Mouse (Mus musculus) C2C12 (cell line): ENCODE measurements around the gene Immp2l. TPM values are rescaled to one million over a fixed set of nuclear protein-coding genes. Genes with fewer than 3 reads are reported as not detected.

ENCODE experiments used
- H3K27me3 ChIP-seq: one replicate; pipeline ENCODE4 v1.6.1; 2011; ENCODE audit not compliant: control insufficient read depth, insufficient read depth, insufficient read length
- H3K36me3 ChIP-seq: one replicate; pipeline ENCODE4 v1.6.1; 2011; ENCODE audit not compliant: control insufficient read depth, insufficient read depth
- H3K4me3 ChIP-seq: one replicate; pipeline ENCODE4 v1.5.1; 2011; ENCODE audit warnings: mild to moderate bottlenecking, control low read depth; ENCODE audit not compliant: poor library complexity, insufficient read depth, severe bottlenecking
- H3K79me2 ChIP-seq: one replicate; pipeline ENCODE4 v1.6.1; 2011; ENCODE audit not compliant: control insufficient read depth, insufficient read depth
- H3K79me3 ChIP-seq: one replicate; pipeline ENCODE4 v1.6.1; 2011; ENCODE audit warnings: low read depth, control low read depth
- H3ac ChIP-seq: one replicate; pipeline ENCODE3; 2011; ENCODE audit warnings: low read depth; ENCODE audit not compliant: control insufficient read depth, insufficient read length
- CEBPB ChIP-seq: IDR thresholded peaks from one replicate; pipeline ENCODE4 v1.6.1; 2011; ENCODE audit warnings: low read depth, mild to moderate bottlenecking, control low read depth, moderate library complexity
- CTCF ChIP-seq: IDR thresholded peaks from one replicate; pipeline ENCODE4 v1.5.1; 2011; ENCODE audit not compliant: control insufficient read depth, insufficient read depth, insufficient read length
- FOSL1 ChIP-seq: IDR thresholded peaks from one replicate; pipeline ENCODE4 v1.8.0; 2011; ENCODE audit warnings: mild to moderate bottlenecking, low read length; ENCODE audit not compliant: poor library complexity, insufficient read depth, severe bottlenecking
- MAX ChIP-seq: IDR thresholded peaks from one replicate; pipeline ENCODE4 v1.6.1; 2011; ENCODE audit warnings: mild to moderate bottlenecking, control low read depth
- MYOD1 ChIP-seq: IDR thresholded peaks from one replicate; pipeline ENCODE4 v1.6.1; 2011; ENCODE audit warnings: low read depth; ENCODE audit not compliant: control insufficient read depth, insufficient read length
- MYOG ChIP-seq: IDR thresholded peaks from one replicate; pipeline ENCODE4 v1.6.1; 2011; ENCODE audit not compliant: control insufficient read depth, insufficient read length; ENCODE audit errors: extremely low read depth
- USF1 ChIP-seq: IDR thresholded peaks from one replicate; pipeline ENCODE4 v1.6.1; 2011; ENCODE audit warnings: low read depth, mild to moderate bottlenecking, control low read depth, moderate library complexity
- polyA plus RNA-seq: library from polyadenylated mRNA; unstranded; fragments of >200 nt; fragmentation: generic; extraction: Trizol; gene quantifications from one replicate; pipeline ENCODE4 v1.2.1, GENCODE M21; 2012; ENCODE audit warnings: missing spikeins

Immp2l gene
- polyA plus RNA-seq, 1 experiment: 6.2 TPM

GRCm38 (mm10) chr12:41109011-41109410 is 85.1 kb downstream of the Immp2l start:
- TF ChIP-seq MYOG (no peak), MYOD1 (no peak), CTCF (no peak), USF1 (no peak), MAX (no peak), FOSL1 (no peak), CEBPB (no peak)
- no peaks in the 10 kb centered on the region for H3K79me2 ChIP-seq
- H3K79me3 ChIP-seq: no peaks in the 10 kb centered on the region
- no peak overlapping the region for H3ac ChIP-seq
- H3K27me3 ChIP-seq: no peaks in the 10 kb centered on the region
- H3K36me3 ChIP-seq: no peaks in the 10 kb centered on the region
- no peak overlapping the region for H3K4me3 ChIP-seq

- Histone ChIP-seq H3K36me3 (no peaks in the 10 kb centered on the region), H3K79me3 (no peaks in the 10 kb centered on the region), H3K4me3 (no peak overlapping the region), H3K27me3 (no peaks in the 10 kb centered on the region), H3K79me2 (no peaks in the 10 kb centered on the region), H3ac (no peak overlapping the region)
- no peak for TF ChIP-seq MYOD1
Observed at GRCm38 (mm10) chr12:41111456-41111855, 87.6 kb downstream of the Immp2l start.

GRCm38 (mm10) chr12:41112137-41112536 is 88.2 kb downstream of the Immp2l start:
- H3ac ChIP-seq: no peak overlapping the region
- H3K79me3 ChIP-seq: no peaks in the 10 kb centered on the region
- no peaks in the 10 kb centered on the region for H3K36me3 ChIP-seq
- H3K4me3 ChIP-seq: no peak overlapping the region
- H3K79me2 ChIP-seq: no peaks in the 10 kb centered on the region
- TF ChIP-seq MAX (no peak), USF1 (no peak), MYOD1 (no peak), MYOG (no peak), FOSL1 (no peak), CEBPB (no peak), CTCF (no peak)
- H3K27me3 ChIP-seq: no peaks in the 10 kb centered on the region

- H3K27me3 ChIP-seq: no peaks in the 10 kb centered on the region
- H3ac ChIP-seq: no peak overlapping the region
- no peaks in the 10 kb centered on the region for H3K36me3 ChIP-seq
- H3K79me2 ChIP-seq: no peaks in the 10 kb centered on the region
- TF ChIP-seq MYOG (no peak), MAX (no peak), CEBPB (no peak), USF1 (no peak), CTCF (no peak), MYOD1 (no peak), FOSL1 (no peak)
- H3K4me3 ChIP-seq: no peak overlapping the region
- H3K79me3 ChIP-seq: no peaks in the 10 kb centered on the region
Observed at GRCm38 (mm10) chr12:41118358-41118757, 94.5 kb downstream of the Immp2l start.

- Histone ChIP-seq H3ac (no peak overlapping the region), H3K79me3 (no peaks in the 10 kb centered on the region), H3K36me3 (no peaks in the 10 kb centered on the region), H3K4me3 (no peak overlapping the region), H3K79me2 (no peaks in the 10 kb centered on the region), H3K27me3 (no peaks in the 10 kb centered on the region)
- no peak for TF ChIP-seq CTCF
- TF ChIP-seq MAX: no peak
- no peak for TF ChIP-seq MYOD1
- TF ChIP-seq FOSL1: no peak
- no peak for TF ChIP-seq MYOG
- no peak for TF ChIP-seq CEBPB
- TF ChIP-seq USF1: no peak
Observed at GRCm38 (mm10) chr12:41119657-41120056, 95.8 kb downstream of the Immp2l start.

- Histone ChIP-seq H3ac (no peak overlapping the region), H3K27me3 (no peaks in the 10 kb centered on the region), H3K36me3 (no peaks in the 10 kb centered on the region), H3K4me3 (no peak overlapping the region), H3K79me3 (no peaks in the 10 kb centered on the region), H3K79me2 (no peaks in the 10 kb centered on the region)
- no peak for TF ChIP-seq CEBPB
- no peak for TF ChIP-seq MYOD1
- no peak for TF ChIP-seq CTCF
- no peak for TF ChIP-seq USF1
- no peak for TF ChIP-seq MAX
- TF ChIP-seq MYOG: no peak
- TF ChIP-seq FOSL1: no peak
Observed at GRCm38 (mm10) chr12:41123207-41123606, 99.3 kb downstream of the Immp2l start.
